Mouse (Mus musculus): ENCODE results near the gene Nebl.
A peak's percentile ranks its signal among the peaks of the same experiment; 100 is the strongest.

The Nebl gene

DNA sequence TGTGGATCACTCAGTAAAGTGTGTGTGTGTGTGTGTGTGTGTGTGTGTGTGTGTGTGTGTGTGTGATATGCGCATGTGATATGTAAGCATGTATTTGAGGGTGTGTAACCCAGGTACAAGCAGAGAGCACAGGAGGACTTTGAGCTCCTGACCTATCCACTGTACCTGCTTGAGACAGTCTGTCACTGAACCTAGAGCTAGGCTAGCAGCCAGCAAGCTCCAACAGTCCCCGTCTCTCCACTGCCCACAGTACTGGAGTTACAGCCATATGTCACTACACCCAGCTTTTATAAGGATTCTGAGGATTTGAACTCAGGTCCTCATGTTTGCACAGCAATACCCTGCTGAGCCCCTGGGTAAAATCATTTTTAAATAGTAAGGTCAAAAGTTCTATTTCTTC is 215.6 kb downstream of the Nebl start:
- no peak for DNase-seq (ENCODE audit: low spot score in 2 of 2)

DNA sequence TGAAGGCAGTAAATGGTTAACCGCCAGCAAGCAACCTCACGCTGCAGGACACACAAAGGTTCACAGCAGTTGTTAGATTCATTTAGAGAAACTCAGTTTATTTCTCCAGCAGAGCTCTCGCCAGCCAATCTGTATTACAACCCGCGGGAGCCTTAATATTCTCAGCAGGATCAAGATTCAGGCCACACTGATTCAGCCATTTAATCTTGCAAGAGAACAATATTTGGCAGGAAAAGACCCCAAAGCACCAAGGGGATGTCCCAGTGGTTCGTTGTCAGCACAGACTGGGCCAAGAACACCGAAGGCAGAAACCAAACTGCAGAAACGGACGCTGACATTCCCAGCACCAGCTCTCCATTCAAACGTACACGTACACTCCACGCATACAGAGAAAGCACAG is 216.5 kb downstream of the Nebl start:
- DNase-seq (ENCODE audit: low spot score in 2 of 2), result no peak

DNA sequence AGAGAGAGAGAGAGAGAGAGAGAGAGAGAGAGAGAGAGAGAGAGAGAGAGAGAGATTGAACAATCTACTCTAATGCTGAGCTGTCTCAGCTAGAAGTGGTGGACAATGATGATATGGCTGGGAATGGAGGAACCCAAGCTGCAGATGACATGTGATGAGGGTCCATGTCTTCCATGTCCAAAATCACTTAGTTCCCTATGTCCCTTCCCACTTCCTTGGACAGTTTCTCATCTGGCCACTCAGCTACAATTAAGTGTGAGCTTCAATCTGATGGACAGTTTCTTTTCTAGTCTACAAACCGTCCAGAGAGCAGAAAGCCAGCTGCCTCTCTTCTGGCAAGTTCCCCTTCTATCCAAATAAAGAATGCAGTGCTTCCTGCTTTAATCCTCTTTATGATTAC is 221.3 kb downstream of the Nebl start:
- no peak for DNase-seq (ENCODE audit: low spot score in 2 of 2)

DNA sequence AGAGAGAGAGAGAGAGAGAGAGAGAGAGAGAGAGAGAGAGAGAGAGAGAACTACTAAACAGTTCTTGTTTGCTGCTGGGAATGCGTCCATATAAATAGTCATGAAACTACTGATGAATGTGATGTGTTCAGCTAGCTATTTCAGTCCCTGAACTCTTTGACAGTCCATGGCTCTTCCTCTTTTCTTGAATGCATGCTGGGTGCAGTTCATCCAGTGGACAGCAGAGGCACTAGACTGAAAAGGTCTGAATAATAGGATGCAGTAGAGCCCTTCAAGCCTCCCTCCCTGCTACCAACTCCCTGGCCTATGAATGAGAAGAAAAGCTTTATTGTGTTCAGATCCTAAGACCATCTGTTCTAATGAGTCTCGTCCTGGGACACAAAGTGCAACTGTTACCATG is 223.9 kb downstream of the Nebl start:
- peak in 1 of 2 experiments; percentile 20 for DNase-seq (ENCODE audit: low spot score in 2 of 2)

DNA sequence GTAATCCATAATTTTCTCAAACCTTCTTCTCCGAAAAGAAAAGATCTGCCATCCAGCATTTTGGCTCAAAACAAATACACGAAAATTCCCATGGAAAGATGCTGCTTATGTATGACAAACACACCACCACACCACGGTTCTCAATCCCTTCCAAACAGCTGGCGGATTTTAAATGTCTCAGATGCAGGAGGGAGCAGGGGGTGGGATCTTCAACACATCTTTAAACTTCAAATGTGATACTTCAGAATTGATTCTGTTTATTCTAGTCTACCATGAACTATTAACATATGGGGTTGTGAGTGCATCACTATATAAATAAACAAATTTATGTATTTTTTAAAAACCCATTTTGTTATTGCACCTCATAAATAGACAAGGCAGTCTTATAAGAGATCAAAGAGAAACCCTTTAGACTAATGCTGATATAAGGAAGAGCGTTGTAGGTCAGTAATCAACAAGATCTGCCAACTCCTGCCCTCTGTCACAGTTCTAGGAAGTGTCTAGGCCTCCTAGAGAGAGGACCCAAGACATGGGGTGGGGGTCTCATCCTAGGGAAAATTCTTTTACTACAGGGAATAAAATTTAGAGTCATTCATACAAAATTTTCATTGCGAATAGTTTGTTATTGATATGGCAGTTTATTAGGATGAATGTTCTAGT is 227.0 kb downstream of the Nebl start:
- DNase-seq (ENCODE audit: low spot score in 2 of 2), result no peak

DNA sequence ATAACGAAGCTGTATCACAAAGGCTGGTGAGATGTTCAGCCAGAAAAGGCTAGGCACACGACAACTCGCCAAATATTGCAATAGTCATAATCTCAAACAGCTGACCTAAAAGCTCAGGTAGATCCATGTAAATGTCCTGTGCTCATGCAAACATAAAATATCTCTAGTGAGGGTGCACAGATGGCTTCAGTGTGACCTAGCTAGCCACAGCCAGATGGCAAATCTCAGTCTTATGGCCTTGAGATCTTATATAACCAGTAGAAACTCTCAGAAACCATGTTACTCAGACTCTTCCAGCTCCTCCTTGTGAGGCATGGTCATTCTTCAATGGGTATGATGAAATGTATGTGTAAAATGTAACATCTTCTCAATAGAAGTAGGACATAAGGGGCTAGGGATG is 230.2 kb downstream of the Nebl start:
- DNase-seq (ENCODE audit: low spot score in 2 of 2), result no peak

DNA sequence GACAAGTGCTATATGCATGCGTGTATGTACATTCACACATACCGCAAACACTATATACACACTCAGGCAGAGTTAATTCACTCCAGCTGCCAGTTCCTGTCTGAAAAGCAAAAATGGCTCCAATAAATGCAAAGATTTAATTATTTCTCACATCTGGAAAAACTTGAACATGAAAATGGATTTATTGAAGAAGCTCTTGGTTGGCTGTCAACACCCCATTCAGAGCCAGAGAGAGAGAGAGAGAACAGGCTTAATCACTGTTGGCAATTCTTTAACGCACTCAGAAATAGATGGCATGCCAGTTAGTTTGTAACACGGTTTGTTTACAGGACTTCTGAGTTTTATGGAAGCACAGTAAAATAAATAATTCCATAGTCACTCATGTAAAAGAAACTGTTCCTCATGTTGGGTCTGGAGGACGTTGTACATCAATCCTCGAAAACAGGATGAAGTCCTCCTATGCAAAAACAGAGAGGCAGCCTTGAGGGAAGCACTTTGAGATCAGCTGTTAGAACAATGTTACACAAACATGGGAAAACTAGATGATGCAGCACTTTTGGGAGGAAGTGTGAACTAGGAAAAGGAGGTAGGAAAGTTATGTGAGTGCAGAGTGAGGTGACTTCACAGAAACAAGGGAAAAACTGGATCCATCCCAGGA is 265.6 kb downstream of the Nebl start:
- DNase-seq (ENCODE audit: low spot score in 2 of 2), result no peak

DNA sequence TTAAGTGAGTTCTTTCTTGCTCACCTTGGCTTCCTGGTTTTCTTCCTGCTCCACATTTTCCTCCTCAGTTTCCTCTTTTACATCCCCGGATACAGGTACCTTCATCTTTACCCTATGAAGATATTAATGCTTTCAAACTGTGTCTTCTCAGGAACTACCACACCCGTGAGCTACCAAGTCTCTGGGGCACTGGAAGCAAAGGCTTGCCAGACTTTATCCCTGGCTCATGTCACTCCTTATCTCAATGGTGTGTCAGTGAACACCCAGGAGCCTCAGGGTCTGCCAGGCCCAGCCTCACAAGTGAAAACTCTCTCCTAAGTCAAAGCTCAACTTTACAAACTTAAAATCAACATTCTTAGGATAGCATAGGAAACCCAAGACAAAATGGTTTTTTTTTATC is 270.8 kb downstream of the Nebl start:
- no peak for DNase-seq (ENCODE audit: low spot score in 2 of 2)

DNA sequence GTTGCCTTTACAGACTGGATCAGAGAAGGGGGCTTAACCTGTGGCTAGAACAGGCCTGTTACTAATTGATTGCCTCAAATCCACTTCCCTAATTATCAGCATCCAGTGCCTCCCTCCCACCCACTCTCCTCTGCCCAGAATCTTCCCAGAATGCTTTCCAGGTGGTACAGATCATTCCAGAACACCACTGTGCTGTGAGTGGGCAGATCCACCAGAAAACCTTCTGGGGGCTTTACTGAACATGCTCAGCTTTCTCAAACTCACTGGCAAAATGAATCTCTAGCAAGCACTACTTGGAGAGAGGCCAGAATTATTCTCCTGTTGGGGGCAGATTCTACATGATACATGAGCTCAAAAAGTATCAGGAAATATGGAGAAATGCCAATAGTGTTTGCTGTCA is 277.6 kb downstream of the Nebl start:
- no peak for DNase-seq (ENCODE audit: low spot score in 2 of 2)

DNA sequence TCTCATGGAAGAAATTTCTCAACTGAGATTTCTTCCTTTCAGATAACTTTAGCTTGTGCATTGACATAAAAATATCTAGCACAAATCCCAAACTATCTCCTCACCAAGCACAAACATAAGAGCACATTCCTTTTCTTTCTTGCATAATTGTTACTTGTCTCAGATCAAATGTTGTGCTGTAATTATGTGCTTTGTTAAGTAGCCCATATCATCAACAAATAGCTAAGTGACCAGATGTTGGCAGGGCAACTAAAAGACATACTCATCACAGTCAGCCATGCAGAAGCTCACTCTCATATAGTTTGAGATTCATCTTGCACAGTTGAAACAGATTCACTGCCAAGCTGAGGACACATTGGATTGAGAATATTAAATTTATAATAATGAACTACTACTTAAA is 282.9 kb downstream of the Nebl start:
- DNase-seq (ENCODE audit: low spot score in 2 of 2), result no peak

DNA sequence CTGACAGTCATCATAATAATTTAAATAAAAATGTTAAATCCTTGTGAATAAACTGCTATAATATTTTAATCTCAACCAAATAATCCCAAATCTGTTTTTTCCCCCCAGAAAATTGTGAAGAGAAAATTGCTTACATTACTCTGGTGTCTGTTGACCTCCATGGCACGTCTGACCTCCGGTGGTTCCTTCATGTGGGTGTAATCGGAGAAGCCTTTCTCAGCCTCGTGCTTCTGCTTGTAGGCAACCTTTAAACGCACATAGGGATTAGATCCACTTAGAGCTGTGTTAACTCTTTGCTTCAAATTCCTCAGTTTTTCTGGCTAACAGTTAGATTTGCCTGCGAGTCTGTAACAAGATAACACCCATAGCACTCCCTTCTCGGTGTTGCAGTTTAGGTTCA is 287.7 kb downstream of the Nebl start:
- no peak for DNase-seq (ENCODE audit: low spot score in 2 of 2)

DNA sequence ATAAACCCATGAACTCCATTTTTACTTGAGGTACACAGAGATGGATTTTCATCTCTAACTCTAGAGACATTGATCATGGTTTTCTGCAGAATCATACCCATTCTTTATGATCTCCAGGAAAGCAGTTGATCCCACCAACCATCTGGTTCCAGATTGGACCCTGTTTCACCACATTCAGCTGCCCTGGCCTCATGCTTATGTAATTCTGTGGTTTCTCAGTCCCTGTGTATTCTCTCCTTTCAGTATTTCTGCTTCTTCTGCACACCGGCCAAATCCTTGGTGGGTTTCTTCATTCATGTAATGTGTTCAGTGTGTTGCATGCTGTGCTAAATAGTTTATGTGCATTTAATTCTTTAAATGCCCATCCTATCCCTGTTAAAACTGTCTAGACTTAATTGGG is 292.9 kb downstream of the Nebl start:
- DNase-seq (ENCODE audit: low spot score in 2 of 2), result no peak

DNA sequence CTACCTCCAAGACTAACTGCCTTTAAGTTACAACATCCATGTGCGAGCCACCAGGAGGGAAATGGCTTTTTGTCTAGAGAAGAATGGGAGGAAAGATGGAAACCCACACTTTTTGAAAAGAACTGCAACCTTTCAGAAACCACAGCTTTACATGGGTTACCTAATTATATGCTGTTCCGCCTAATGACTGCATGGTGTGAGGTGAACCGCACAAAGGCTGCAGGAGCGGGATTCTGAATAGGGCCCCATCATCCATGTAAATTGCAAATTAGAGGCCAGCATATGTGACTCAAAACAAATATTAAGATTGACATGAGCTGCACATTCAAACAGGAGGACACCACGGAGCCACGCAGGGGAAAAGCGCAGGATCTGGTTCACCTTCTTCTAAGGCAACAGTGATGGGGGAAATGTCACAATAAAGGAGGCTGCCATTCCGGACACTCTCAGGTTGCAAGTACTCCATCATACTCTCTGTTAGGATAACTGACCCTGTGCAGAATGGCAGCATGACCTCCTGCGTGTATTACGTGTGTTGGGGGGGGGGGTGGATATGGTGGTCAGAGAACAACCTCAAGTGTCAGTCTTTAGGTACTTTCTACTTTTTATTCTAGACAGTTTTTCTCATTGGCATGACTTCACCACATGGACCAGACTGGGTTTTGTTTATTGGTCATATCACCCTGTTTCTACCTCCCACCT is 294.4 kb downstream of the Nebl start:
- no peak for DNase-seq (ENCODE audit: low spot score in 2 of 2)

DNA sequence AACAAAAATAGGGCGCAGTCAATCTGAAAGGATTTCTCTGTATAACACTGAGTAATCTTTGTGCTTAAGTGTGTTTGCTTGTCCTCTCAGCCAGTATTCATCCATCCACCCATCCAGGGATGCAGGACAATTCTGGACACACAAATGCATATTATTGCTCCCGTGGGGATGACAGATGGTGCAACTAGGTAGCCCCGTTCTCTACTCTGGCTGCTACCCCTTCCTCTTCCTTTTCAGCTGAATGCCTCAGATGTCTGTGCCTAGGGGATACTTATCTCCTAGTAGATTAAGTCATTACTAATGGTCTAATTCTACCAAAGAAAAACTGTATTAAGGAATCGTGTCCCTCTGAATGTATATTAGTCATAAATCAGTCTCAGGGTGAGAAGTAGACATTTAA is 296.0 kb downstream of the Nebl start:
- no peak for DNase-seq (ENCODE audit: low spot score in 2 of 2)

DNA sequence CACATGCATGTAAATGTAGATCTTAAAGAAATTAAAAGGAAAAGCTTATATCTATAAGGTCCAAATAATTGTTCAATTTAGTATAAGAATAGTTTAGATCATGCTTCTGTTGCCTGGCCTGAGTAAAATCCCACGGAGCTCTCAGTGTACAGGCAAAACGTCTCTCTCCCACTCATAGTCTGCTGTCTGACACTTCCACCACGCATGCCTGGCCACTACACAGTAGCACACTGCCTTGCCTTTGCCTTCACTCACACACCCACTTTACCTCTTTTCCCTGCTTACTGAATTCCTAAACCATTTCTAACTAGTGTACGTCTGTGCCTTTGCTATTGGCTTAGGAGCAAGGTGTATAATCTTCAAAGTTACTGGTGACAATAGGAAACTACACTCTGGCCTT is 302.2 kb downstream of the Nebl start:
- no peak for DNase-seq (ENCODE audit: low spot score in 2 of 2)

DNA sequence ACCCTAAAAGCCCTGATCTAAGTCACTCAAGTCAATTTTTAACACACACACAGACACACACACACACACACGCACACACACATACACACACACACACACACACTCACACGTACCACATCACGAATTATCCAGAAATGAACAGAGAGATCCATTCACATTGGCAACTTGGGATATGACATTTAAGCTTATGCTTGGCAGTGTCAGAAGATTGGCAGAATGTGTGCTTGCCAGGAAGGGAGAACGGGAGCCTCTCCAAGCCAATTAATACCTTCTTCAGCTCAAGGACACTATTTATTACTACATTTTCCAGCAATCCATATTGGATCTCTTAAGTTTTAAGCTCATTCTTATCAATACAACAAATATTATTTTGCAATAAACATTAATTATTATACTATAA is 303.1 kb downstream of the Nebl start:
- no peak for DNase-seq (ENCODE audit: low spot score in 2 of 2)

DNA sequence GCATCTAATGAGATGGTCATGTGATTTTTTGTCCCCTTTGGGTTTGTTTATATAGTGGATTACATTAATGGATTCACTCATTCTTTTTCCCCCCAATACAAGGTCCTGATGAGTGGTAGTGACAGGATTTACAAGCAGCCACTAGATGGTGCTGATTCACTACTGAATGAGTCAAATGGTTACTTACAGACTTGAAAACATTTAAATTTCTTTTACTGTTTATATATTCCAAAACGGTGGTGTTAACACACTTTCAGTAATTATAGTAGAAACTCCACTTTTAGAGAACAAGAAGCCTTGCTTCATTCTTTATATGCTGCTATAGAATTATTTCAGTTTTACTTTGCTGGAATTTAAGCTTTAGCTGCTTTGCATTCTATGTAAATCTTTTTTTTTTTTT is 308.3 kb downstream of the Nebl start:
- peak in 1 of 2 experiments; percentile 17 for DNase-seq (ENCODE audit: low spot score in 2 of 2)

DNA sequence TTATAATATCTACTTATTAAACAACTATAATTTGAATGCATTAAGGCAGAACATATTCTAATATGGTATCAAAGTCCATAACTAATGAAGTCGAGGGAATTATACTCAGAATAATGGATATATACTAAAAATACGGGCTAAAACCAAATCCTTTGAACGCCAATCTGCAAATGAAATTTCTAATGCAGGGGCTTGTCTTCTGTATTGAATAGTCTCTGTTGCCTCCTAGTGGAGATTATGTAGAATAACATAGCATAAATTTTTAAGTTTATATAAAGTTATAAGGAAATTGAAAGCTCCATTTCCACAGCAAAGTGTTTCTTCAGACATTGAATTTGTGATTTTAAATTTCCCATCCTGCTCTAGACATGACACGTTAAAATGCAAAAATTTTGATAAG is 315.9 kb downstream of the Nebl start:
- no peak for DNase-seq (ENCODE audit: low spot score in 2 of 2)

DNA sequence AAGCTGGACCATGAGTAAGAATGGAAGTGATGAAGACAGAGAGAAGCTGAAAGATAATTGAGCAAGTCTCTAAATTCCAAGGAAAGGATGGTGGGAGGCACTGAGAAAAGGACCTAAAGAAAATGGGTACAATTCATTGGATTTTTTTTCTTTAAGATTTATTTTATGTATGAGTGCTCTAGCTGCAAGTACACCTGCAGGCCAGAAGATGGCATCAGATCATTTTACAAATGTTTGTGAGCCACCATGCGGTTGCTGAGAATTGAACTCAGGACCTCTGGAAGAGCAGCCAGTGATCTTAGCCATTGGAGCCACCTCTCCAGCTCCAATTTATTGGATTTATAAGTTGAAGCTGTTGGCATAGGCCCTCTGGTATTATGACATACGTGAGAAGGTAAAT is 316.9 kb downstream of the Nebl start:
- no peak for DNase-seq (ENCODE audit: low spot score in 2 of 2)

DNA sequence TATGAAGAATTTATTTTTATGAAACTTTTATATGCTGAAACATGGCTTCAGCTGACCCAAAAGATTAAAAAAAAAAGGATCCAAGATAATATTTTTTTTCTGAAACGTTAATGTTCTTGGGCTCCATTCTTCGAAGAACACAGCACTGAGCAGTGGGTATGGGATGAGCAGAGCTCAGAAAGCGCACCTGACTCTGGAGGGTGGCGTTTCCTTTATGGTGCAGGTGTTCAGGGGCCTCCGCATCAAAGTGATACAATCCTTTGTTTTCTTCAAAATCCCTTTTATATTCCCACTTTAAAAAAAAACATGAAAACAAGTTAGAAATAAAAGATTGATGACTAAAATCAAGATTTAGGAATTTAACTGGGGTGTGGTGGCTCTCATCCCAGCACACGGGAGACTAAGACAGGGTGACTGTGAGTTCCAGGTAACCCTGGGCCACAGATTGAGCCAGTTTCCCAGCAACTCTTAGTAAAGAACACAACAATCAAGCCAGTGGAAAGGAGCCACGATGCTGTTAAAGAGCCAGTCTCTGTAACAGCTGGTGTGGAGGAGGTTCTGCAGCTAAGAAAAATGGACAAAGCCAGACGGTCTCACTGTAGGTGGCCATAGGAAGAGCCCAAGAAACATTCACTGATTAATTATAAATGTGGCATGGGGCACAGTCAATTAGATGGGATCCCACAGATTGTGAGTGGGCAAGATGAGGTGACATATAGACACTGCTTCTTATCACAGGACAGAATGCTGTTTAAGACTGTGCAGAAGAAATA is 317.6 kb downstream of the Nebl start:
- DNase-seq (ENCODE audit: low spot score in 2 of 2), result no peak

DNA sequence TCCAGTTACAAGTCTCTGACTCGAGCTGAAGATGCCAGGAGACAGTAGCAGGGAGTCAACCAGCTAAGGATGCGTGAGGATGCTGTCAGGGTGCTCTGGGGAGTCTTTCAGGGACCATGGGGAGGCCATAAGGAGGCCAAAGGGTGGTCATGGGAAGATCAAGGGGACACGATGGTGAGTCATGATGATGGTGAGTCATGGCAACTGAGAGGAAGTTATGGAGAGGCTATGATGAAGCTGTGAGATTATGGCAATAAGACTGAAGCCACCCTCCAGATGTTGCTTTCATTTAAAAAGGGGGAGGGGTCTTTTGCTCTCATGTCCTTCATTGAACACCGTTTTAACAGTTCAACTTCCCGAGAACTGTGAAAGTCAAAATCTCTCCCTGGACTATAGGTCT is 322.0 kb downstream of the Nebl start:
- no peak for DNase-seq (ENCODE audit: low spot score in 2 of 2)

DNA sequence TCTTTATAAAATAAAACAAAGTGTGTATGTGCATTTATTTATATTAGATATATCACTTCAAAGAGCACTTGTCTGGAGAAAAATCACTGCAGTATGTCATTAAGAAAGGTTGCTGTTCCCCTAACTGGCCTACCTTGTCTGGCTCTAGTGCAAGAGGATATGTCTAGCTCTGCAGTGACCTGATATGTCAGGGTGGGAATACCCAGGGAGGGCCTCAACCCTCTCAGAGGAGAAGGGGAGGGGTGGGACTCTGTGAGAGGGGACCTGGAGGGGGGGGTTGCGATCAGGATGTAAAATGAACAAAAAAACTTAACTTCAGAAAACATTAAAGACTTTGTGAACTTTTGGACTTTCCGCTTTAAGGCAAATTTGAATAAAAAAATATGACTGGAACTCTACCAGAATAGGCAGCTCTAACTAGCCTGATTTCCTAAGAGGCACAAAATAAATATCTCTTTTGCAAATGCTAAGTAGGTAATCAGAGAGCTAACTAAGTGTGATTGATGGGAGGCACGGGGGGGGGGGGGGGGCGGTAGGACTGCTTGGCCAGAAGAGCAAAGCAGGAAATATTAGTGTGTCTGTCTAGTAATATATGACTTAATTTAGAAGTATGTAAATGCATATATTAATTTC is 325.2 kb downstream of the Nebl start:
- DNase-seq (ENCODE audit: low spot score in 2 of 2), result no peak
